Mouse (Mus musculus) liver, postnatal 0 days (tissue): ENCODE results near the gene Maff.

Source experiments
- CTCF ChIP-seq: sonication (generic); IDR thresholded peaks from 2 replicates; pipeline ENCODE4 v1.5.1; 2016; ENCODE audit warnings: antibody characterized with exemption, low read depth
- EP300 ChIP-seq: IDR thresholded peaks from 2 replicates; pipeline ENCODE4 v1.6.1; 2016; ENCODE audit warnings: antibody characterized with exemption, low read depth, mild to moderate bottlenecking

DNA sequence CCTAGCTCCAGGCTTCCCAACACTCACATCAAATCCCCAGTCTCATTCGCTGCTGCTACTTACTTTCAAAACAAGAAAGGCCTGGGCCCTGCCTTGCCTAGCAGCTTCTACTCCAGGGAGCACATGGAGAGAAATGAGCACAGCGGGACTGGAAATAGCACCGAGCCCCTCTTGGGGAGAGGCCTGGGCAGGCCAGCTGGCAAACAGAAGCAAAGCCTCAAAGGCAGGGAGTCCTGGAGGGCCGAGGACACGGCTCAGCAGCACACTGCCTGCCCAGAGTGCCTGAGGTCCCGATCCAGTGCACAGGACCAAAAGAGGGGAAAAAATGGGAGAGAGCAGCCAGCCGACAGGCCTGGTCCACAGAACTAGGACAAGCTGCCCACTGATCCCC is 54.5 kb downstream of the Maff start:
- TF ChIP-seq EP300 = no peak
- no peak for TF ChIP-seq CTCF
